Mouse (Mus musculus) lung, embryonic 16.5 days (tissue): ENCODE data around the gene Hcrt. TPM values are rescaled to one million over a fixed set of nuclear protein-coding genes. Genes with fewer than 3 reads are reported as not detected.
A peak's percentile ranks its signal among the peaks of the same experiment; 100 is the strongest.

Experiments
- ATAC-seq: fragments of 200-750 bp; cut with Nextera tagmentation; 2 replicates; pipeline ENCODE4 v1.8.0; 2017; ENCODE audit warnings: low read depth, mild to moderate bottlenecking, moderate library complexity
- H3K27ac ChIP-seq: fragments of 300-500 bp; sonication (generic); 2 replicates; pipeline ENCODE4 v1.5.1; 2014; ENCODE audit warnings: mild to moderate bottlenecking, control low read depth, low read length
- H3K27me3 ChIP-seq: fragments of 300-500 bp; sonication (generic); 2 replicates; pipeline ENCODE4 v1.6.1; 2014; ENCODE audit warnings: low read depth, low read length, mixed read lengths; ENCODE audit not compliant: control insufficient read depth, insufficient read depth
- H3K36me3 ChIP-seq: fragments of 300-500 bp; sonication (generic); 2 replicates; pipeline ENCODE4 v1.6.1; 2014; ENCODE audit warnings: low read length; ENCODE audit not compliant: control insufficient read depth, insufficient read depth
- H3K4me1 ChIP-seq: fragments of 300-500 bp; sonication (generic); replicated peaks from 2 replicates; pipeline ENCODE4 v1.6.1; 2014; ENCODE audit warnings: low read length, mixed read lengths; ENCODE audit not compliant: control insufficient read depth, insufficient read depth
- H3K4me2 ChIP-seq: fragments of 300-500 bp; sonication (generic); 2 replicates; pipeline ENCODE4 v1.6.1; 2014; ENCODE audit warnings: low read depth, low read length, control low read depth
- H3K4me3 ChIP-seq: fragments of 300-500 bp; sonication (generic); 2 replicates; pipeline ENCODE4 v1.5.1; 2014; ENCODE audit warnings: mild to moderate bottlenecking, low read length, control low read depth
- H3K9ac ChIP-seq: fragments of 300-500 bp; sonication (generic); 2 replicates; pipeline ENCODE4 v1.6.1; 2014; ENCODE audit warnings: low read length, control low read depth
- H3K9me3 ChIP-seq: fragments of 300-500 bp; sonication (generic); 2 replicates; pipeline ENCODE4 v1.6.1; 2016; ENCODE audit warnings: low read length; ENCODE audit not compliant: control insufficient read depth
- WGBS: fragments of 180-500 bp; shearing (Covaris S2); extraction: QIAGEN DNeasy Blood & Tissue Kit; methylation state at CpG from one replicate; pipeline ENCODE4 v1.1.7; 2014; 5-methylcytosine and 5-hydroxymethylcytosine counted together
- polyA plus RNA-seq: library from polyadenylated mRNA; unstranded; fragments of >200 nt; fragmentation: Nextera tagmentation; extraction: Ambion mirVana; gene quantifications from 2 replicates; pipeline ENCODE4 v1.2.1, GENCODE M21; 2015

Hcrt gene
- polyA plus RNA-seq, 1 experiment from 2014 or later: not detected

DNA sequence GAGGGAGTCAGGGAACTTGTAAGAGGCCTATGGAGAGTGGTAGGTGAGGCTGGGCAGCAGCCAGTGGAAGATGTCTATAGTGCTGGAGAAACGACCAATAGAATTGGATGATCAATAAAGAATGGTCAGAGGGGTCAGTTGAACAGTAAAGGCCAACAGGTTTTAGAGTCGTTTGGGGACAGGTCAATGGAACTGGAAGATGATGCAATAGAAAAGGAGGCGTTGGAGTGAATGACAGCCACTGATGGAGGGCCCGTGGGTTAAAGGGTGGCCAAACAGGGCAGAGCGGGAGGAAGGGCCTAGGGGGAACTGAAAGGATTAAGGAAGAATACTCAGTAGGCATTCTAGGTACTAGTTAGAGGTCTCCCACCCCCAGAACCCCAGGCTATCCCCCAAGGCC lies 15.6 kb downstream of the Hcrt start:
- H3K9ac ChIP-seq: no peak overlapping the region
- H3K4me2 ChIP-seq: no peak overlapping the region
- no peaks in the 10 kb centered on the region for H3K36me3 ChIP-seq
- H3K4me1 ChIP-seq: no peaks in the 10 kb centered on the region
- no peak overlapping the region for H3K27ac ChIP-seq
- H3K27me3 ChIP-seq: 0 out of 2 replicates have a peak, but pooled peaks cover 2% of the 10 kb centered on the region
- 62% methylated on average over 5 of the region's 5 CpGs for WGBS
- H3K4me3 ChIP-seq: no peak overlapping the region
- ATAC-seq: no peak
- no peaks in the 10 kb centered on the region for H3K9me3 ChIP-seq

DNA sequence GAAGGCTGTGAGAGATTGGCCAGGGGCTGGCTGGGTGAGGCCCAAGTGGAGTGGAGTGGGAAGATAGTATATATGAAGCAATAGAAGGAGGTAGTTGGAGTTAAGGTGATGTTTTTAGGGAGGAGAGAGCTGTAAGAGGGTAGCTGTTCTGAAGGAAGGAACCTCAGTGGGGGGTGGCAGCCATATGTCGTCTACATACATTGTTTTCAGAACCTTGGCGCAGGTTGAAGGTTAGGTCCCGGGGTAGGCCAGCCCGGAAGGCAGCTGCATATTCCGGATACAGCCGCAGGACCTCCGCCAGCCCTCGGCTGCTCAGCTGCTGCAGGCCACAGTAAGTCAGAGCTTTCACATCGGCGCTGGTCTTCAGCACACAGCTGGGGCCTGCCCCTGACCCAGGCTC lies 16.2 kb downstream of the Hcrt start:
- Histone ChIP-seq H3K27ac (no peak overlapping the region), H3K9me3 (no peaks in the 10 kb centered on the region), H3K36me3 (no peaks in the 10 kb centered on the region), H3K9ac (no peak overlapping the region), H3K4me1 (no peaks in the 10 kb centered on the region), H3K4me2 (no peak overlapping the region), H3K27me3 (0 out of 2 replicates have a peak, but pooled peaks cover 2% of the 10 kb centered on the region), H3K4me3 (no peak overlapping the region)
- 80% methylated on average over 10 of the region's 10 CpGs for WGBS
- ATAC-seq: no peak

DNA sequence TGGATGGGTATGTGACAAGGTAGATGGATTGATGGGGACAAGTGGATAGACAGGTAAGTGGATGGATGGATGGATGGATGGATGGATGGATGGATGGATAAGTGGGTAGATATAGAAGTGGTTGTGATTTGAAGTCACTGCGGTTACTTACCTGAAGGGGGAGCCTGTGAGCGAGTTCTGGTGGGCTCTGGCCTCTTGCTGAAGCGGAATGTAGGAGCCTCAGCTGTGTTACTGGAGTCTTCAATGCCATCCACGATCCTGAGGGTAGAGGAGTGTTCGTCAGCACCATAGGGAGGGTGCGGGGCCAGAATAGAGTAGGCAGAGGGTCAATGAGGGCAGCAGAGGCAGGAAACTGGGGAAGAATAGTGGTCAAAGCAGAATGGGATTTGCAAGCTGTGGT lies 17.6 kb downstream of the Hcrt start:
- Histone ChIP-seq H3K9me3 (no peaks in the 10 kb centered on the region), H3K27ac (no peak overlapping the region), H3K9ac (no peak overlapping the region), H3K27me3 (0 out of 2 replicates have a peak, but pooled peaks cover 2% of the 10 kb centered on the region), H3K36me3 (no peaks in the 10 kb centered on the region), H3K4me1 (no peaks in the 10 kb centered on the region), H3K4me2 (no peak overlapping the region), H3K4me3 (no peak overlapping the region)
- ATAC-seq: no peak
- 10% methylated on average over 6 of the region's 6 CpGs for WGBS

DNA sequence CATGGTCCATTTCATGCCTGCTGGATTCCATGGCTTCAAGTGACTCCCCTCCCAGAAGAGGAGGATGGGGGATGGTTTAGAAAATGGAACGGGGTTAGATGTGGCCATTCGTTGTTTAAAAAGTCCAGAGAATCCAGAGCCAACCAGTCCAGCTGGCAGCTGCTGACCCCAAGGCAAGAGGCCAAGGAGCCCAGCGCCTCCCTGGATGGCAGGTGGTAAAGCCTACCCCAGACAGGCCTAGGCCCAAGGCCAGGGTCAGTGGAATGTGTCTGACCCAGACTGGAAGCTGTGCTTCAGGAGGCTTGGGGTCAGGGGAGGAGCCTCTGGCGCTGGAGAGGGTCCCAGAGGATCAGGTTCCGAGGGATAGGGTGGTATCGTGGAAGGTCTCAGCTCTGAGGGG lies 21.4 kb downstream of the Hcrt start:
- peaks cover 11% of the 10 kb centered on the region for H3K4me1 ChIP-seq
- H3K4me3 ChIP-seq: no peak overlapping the region
- H3K27me3 ChIP-seq: no peaks in the 10 kb centered on the region
- no peak overlapping the region for H3K9ac ChIP-seq
- H3K27ac ChIP-seq: no peak overlapping the region
- WGBS: 60% methylated on average over 6 of the region's 6 CpGs
- no peak for ATAC-seq
- H3K36me3 ChIP-seq: no peaks in the 10 kb centered on the region
- H3K9me3 ChIP-seq: no peaks in the 10 kb centered on the region
- H3K4me2 ChIP-seq: no peak overlapping the region

DNA sequence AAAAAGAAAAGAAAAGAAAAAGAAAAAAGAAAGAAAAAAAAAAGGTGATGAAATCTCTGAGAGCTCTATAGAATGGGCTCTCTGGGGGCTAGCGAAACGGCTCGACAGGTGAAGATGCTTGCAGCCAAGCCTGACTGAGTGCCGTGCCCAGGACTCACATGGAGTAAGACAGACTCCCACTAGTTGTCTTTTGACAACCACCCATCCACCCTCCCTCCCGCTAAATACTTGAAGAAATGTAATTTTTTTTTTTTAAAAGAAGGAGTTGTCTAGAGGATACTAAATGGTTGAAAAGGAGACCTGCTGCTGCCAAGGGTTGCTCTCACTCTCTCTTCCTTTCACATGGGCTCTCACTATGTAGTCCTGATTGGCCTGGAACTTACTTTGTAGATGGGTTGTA lies 24.0 kb downstream of the Hcrt start:
- Histone ChIP-seq H3K27me3 (no peaks in the 10 kb centered on the region), H3K4me2 (peak overlapping the region; percentile 75), H3K27ac (peak overlapping the region; percentile 44; the same call in 1 of the 2 replicates), H3K4me3 (peak overlapping the region; percentile 99), H3K4me1 (peaks cover 19% of the 10 kb centered on the region), H3K9ac (peak overlapping the region; percentile 65), H3K36me3 (no peaks in the 10 kb centered on the region), H3K9me3 (no peaks in the 10 kb centered on the region)
- ATAC-seq: no peak
- WGBS: 21% methylated on average over 5 of the region's 5 CpGs

DNA sequence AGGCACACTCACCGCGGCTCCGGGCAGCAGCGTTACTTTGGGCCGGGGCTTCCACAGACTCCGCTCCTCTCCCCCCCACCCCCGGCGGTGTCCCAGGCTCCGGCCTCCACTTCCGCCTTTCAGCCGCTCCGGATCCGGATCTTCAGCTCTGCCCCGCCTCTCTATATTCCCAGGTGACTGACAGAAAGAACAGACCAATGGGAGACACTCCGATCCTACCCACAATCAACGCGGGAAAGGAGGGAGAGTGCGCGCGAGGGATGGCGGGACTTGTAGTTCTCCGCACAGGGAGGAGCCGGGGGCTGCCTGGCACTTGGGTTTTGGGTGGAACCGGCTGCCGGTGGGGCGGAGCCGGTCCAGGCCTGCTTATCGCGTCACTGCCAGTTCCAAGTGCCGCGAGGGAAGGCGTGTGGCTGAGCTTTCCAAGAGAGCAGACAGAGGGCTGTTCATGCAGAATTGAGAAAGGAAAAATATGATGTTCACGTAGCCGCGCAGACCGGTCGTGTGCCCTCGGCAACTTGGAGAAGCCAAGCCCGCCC lies 24.6 kb downstream of the Hcrt start, which contains the start of gene Rab5c:
Gene Rab5c, minus strand, starts transcription at position 150 of the 539 bp plus-strand sequence.
- Histone ChIP-seq H3K27me3 (no peaks in the 10 kb centered on the region), H3K36me3 (no peaks in the 10 kb centered on the region), H3K4me2 (peak within 1 kb of the TSS; percentile 89), H3K4me3 (peak within 1 kb of the TSS; percentile 99), H3K9ac (peak within 1 kb of the TSS; percentile 99), H3K27ac (peak within 1 kb of the TSS; percentile 74), H3K9me3 (no peaks in the 10 kb centered on the region), H3K4me1 (peaks cover 19% of the 10 kb centered on the region)
- ATAC-seq: peak; percentile 100
- WGBS: under 1% methylated on average over 39 of the region's 39 CpGs

DNA sequence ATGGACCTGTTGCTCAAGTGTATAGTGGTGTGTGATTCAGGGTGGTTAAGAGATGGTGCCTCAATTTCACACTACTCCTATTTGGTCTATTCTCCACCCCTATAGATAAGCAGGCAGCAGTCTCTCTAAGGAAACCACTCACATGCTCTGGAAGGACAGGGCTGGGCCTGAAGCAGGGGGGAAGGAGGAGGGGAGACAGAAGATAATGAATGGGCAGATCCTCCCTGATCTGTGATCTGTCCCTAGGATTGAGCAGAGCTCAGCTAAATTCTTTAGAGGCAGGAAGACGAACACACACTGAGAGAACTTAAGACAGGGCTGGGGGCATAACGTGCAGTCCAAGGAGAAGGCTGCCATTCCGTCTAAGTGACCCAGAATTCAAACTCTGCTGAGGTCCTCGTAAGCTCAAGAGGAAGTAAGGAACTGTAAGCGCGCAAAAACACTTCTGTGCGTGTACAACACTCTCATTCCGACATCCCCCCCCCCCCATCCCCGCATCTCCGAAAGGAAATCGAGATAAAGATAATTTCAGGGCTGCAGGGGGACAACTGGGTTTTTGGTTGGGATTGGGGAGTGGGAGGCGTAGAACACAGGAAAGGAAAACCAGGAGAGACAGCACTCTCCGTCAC lies 25.5 kb downstream of the Hcrt start:
- under 1% methylated on average over 13 of the region's 13 CpGs for WGBS
- peak overlapping the region; percentile 99 for H3K9ac ChIP-seq
- no peaks in the 10 kb centered on the region for H3K36me3 ChIP-seq
- H3K4me2 ChIP-seq: peak overlapping the region; percentile 89
- H3K4me1 ChIP-seq: peaks cover 19% of the 10 kb centered on the region
- ATAC-seq: no peak
- H3K9me3 ChIP-seq: no peaks in the 10 kb centered on the region
- H3K27ac ChIP-seq: peak overlapping the region; percentile 74
- no peaks in the 10 kb centered on the region for H3K27me3 ChIP-seq
- H3K4me3 ChIP-seq: peak overlapping the region; percentile 99

DNA sequence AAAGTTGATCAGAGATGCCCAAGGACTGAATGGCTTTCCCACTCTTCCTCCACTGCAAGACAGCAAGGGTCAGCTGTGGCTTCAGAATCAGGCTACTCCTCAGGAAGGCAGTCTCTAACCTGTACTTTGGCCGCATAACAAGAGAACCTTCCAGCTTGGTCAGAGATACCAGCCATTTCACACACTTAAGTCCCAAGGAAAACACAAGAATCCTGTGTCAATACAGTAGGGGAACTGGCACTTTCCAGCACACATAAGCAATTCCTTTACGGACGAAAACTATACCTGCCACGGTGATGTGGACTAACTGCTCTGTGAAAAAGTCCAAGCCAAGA lies 26.0 kb downstream of the Hcrt start:
- Histone ChIP-seq H3K9ac (peak overlapping the region; percentile 99), H3K36me3 (no peaks in the 10 kb centered on the region)
- ATAC-seq: no peak

DNA sequence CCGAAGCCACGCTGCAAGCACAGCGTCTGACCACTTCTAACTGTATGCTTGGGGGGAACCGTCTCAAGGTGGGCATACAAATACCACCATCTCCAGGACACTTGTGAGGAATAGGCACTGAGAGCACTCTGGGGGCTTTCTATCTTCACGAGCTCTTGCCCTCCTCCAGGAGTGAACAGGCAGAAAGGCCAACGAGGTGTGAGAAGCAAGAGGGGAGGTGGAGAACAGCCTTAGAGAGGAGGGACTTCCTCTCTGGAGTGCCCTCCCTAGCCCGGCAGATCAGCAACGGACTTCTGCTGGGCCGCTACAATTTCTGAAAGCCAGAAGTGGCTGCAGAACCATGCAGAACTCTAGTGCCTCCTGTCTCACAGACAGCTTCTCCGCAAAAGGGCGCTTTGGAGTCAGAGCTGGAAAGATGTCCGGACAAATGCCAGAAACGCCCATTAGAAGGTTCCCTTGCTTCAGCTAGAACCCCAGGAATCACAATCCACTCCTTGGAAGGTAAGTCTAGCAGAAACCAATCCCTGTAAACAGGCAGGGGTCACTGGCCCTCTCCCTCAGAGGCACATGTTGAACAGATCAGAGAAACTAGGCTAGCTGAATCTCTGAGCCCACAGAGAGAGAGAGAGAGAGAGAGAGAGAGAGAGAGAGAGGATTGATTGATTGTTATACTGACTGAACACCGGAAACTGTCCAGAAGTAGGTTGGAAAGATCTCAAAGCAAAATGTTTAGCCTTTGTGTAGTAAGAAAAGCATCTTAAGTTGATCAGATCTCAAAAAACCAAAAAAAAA lies 26.6 kb downstream of the Hcrt start:
- no peaks in the 10 kb centered on the region for H3K27me3 ChIP-seq
- H3K4me1 ChIP-seq: peaks cover 19% of the 10 kb centered on the region
- WGBS: 61% methylated on average over 14 of the region's 14 CpGs
- peak overlapping the region; percentile 33; the same call in 1 of the 2 replicates for H3K9ac ChIP-seq
- no peaks in the 10 kb centered on the region for H3K36me3 ChIP-seq
- H3K4me2 ChIP-seq: peak overlapping the region; percentile 89
- peak overlapping the region; percentile 99 for H3K4me3 ChIP-seq
- no peaks in the 10 kb centered on the region for H3K9me3 ChIP-seq
- ATAC-seq: no peak
- no peak overlapping the region for H3K27ac ChIP-seq

More for the DNA sequence above, 26.0 kb downstream of the Hcrt start:
- H3K4me3 ChIP-seq: peak overlapping the region; percentile 99
- 54% methylated on average over 4 of the region's 4 CpGs for WGBS
- no peaks in the 10 kb centered on the region for H3K9me3 ChIP-seq
- H3K4me2 ChIP-seq: peak overlapping the region; percentile 89
- no peaks in the 10 kb centered on the region for H3K27me3 ChIP-seq
- peaks cover 19% of the 10 kb centered on the region for H3K4me1 ChIP-seq
- H3K27ac ChIP-seq: no peak overlapping the region
